In the genomic region with DNA sequence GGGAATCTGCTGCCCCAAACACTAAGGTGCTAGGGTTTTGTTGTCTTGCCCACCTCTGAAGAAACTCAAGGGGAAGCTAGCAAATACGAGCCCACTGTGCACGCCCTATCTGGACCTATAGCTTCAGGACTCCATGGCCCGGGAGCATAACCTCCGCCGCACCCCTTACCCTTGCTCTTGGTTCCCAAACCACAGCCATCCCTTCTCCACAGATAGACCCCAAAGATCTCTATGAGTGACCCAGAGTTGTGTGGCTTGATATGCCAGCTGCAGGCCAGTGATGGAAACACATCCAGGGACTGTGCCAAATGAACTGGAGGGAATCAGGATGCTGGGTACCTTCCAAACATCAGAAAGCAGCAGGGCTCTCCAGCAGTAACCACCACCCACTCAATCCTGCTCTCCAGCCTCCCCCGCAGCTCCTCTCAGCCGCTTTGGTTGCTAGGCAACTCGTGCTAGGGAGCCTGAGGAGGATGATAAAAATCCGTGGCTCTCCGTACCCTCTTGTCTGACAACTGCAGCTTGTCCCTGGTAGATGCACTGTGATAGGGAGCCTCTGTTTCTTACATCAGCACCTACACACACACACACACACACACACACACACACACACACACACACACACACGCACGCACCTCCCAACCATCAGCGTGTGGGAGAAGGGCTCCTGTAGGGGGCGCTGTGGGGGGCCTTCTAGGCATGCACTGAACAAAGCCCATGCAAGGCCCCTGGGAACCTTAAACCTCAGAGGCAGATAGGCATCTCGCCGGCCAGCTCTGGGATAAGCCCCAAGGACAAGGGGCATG, we compare ENCODE assay signal across 8 mouse cellular contexts. TPM values are rescaled to one million over a fixed set of nuclear protein-coding genes. Genes with fewer than 3 reads are reported as not detected.
DNase-seq lines count a peak whose midpoint lies in the region.

No protein-coding gene starts in this region.

- DNase-seq in heart, postnatal 10 days = peak; percentile 10 to 32
- no peak for DNase-seq in heart, postnatal 25 days (ENCODE audit: low spot score)
- DNase-seq in R1 (ENCODE audit: low read depth, low spot score) = peak; percentile 82
- peak; percentile 44 for DNase-seq in forebrain, embryonic 10.5 days (ENCODE audit: extremely low spot score, low spot score)
- peak; percentile 41 for DNase-seq in layer of hippocampus, adult 9-10 months (ENCODE audit: low spot score)
- DNase-seq in mesoderm, embryonic 11.5 days (ENCODE audit: low read depth, low spot score) = peak; percentile 63
- peak; percentile 83 to 91 for DNase-seq in right cerebral cortex, postnatal 36 days (ENCODE audit: low spot score in 2 of 2)
- no peak for DNase-seq in spleen, adult 18-20 months

- WGBS in forebrain, embryonic 10.5 days = 38% methylated on average over 16 of the region's 16 CpGs

- no peaks in the 10 kb centered on the region for H3K36me3 ChIP-seq in forebrain, embryonic 10.5 days (replicated peaks)

- H3K4me1 ChIP-seq in forebrain, embryonic 10.5 days = peaks cover 27% of the 10 kb centered on the region

- peak overlapping the region; percentile 61 for H3K27ac ChIP-seq in forebrain, embryonic 10.5 days

- no peaks in the 10 kb centered on the region for H3K9me3 ChIP-seq in forebrain, embryonic 10.5 days

- H3K27me3 ChIP-seq in forebrain, embryonic 10.5 days (ENCODE audit: poor library complexity, severe bottlenecking) = no peaks in the 10 kb centered on the region

- intact Hi-C loops in heart, postnatal 10 days (cut with DNase I) = no loop called here
- intact Hi-C loops in heart, postnatal 25 days (cut with DNase I) = no loop called here

- H3K4me3 ChIP-seq in forebrain, embryonic 10.5 days = peak overlapping the region; percentile 22; the same call in 1 of the 2 replicates

RNA-seq across cellular contexts. Expression of a gene that starts 28.6 kb away (rescaled TPM):
- 10 to 100 TPM; 31.3 to 34.9 TPM for total RNA-seq in heart, postnatal 10 days (2021)
- 10 to 100 TPM; 18.2 to 20.6 TPM for total RNA-seq in heart, postnatal 25 days (2021)
- polyA plus RNA-seq in forebrain, embryonic 10.5 days (2016; fragmentation: Nextera tagmentation; extraction: Ambion mirVana) = 33.8 and 35.2 TPM in 2 replicates

RNA-seq across cellular contexts. Expression of a gene that starts 55.4 kb away (rescaled TPM):
- total RNA-seq in heart, postnatal 10 days (2021) = 10 to 100 TPM; 19.7 to 23.4 TPM
- 10 to 100 TPM; 18.0 to 19.7 TPM for total RNA-seq in heart, postnatal 25 days (2021)
- polyA plus RNA-seq in forebrain, embryonic 10.5 days (2016; fragmentation: Nextera tagmentation; extraction: Ambion mirVana) = 14.9 and 16.5 TPM in 2 replicates

Comparison
In these comparisons a context has a peak if more than half of its experiments do, and no peak if none do; other contexts are left out.
1. DNase-seq: peak in heart, postnatal 10 days (2 of 2), R1 (single experiment), forebrain, embryonic 10.5 days (single experiment), layer of hippocampus, adult 9-10 months (single experiment), mesoderm, embryonic 11.5 days (single experiment) and right cerebral cortex, postnatal 36 days (2 of 2); none in heart, postnatal 25 days (single experiment) and spleen, adult 18-20 months (0 of 2).